Mouse (Mus musculus) left cerebral cortex, postnatal 25 days (tissue): ENCODE results near the gene Cd93. TPM values are rescaled to one million over a fixed set of nuclear protein-coding genes. Genes with fewer than 3 reads are reported as not detected.

Experiments
- DNase-seq, 2 experiments: peaks; one replicate each; pipeline ENCODE4 v3.0.0; 2022; ENCODE audit warnings: low spot score in 2 of 2, mixed read lengths in 1 of 2
- intact Hi-C: fragments of 180-260 bp; cut with DNase I; formaldehyde crosslinking; loops from one replicate; pipeline ENCODE4 v1.15.1; 2025
- total RNA-seq, 2 experiments: library from RNA; stranded (reverse); gene quantifications; 2 replicates each; pipeline ENCODE4 v1.2.3; 2021

The Cd93 gene
- total RNA-seq, 2 experiments from 2014 or later = 6.1 to 7.6 TPM

- intact Hi-C loops = no loop called here
- DNase-seq = no peak
Observed at GRCm38 (mm10) chr2:148444472-148444871, 1.1 kb upstream of the Cd93 start.

- no peak for DNase-seq
- intact Hi-C loops = no loop called here
Observed at GRCm38 (mm10) chr2:148442710-148443109, 653 bp downstream of the Cd93 start.

- intact Hi-C loops = no loop called here
Observed at GRCm38 (mm10) chr2:148442172-148442571, 1.2 kb downstream of the Cd93 start.

GRCm38 (mm10) chr2:148441421-148441820, 1.9 kb downstream of the Cd93 start:
- intact Hi-C loops = no loop called here

More at GRCm38 (mm10) chr2:148442172-148442571, 1.2 kb downstream of the Cd93 start:
- no peak for DNase-seq

GRCm38 (mm10) chr2:148439691-148440276, 3.6 kb downstream of the Cd93 start:
- no peak for DNase-seq
- intact Hi-C loops = no loop called here

More at GRCm38 (mm10) chr2:148441421-148441820, 1.9 kb downstream of the Cd93 start:
- no peak for DNase-seq

GRCm38 (mm10) chr2:148436285-148436684, 7.1 kb downstream of the Cd93 start:
- intact Hi-C loops = no loop called here
- no peak for DNase-seq

- intact Hi-C loops = no loop called here
- DNase-seq = no peak
Observed at GRCm38 (mm10) chr2:148432346-148432745, 11.0 kb downstream of the Cd93 start.

GRCm38 (mm10) chr2:148430941-148431340, 12.4 kb downstream of the Cd93 start:
- intact Hi-C loops = no loop called here

GRCm38 (mm10) chr2:148429001-148429505, 14.3 kb downstream of the Cd93 start:
- intact Hi-C loops = no loop called here

More at GRCm38 (mm10) chr2:148430941-148431340, 12.4 kb downstream of the Cd93 start:
- no peak for DNase-seq

GRCm38 (mm10) chr2:148428523-148428922, 14.8 kb downstream of the Cd93 start:
- intact Hi-C loops = no loop called here
- no peak for DNase-seq

More at GRCm38 (mm10) chr2:148429001-148429505, 14.3 kb downstream of the Cd93 start:
- DNase-seq = no peak

- intact Hi-C loops = no loop called here
- DNase-seq = no peak
Observed at GRCm38 (mm10) chr2:148427553-148427952, 15.8 kb downstream of the Cd93 start.

GRCm38 (mm10) chr2:148425709-148426382, 17.5 kb downstream of the Cd93 start:
- intact Hi-C loops = no loop called here
- DNase-seq = no peak

- intact Hi-C loops = no loop called here
- no peak for DNase-seq
Observed at GRCm38 (mm10) chr2:148421706-148422105, 21.7 kb downstream of the Cd93 start.

GRCm38 (mm10) chr2:148421112-148421511, 22.3 kb downstream of the Cd93 start:
- intact Hi-C loops = no loop called here
- no peak for DNase-seq

- no peak for DNase-seq
- intact Hi-C loops = no loop called here
Observed at GRCm38 (mm10) chr2:148419776-148420175, 23.6 kb downstream of the Cd93 start.

- no peak for DNase-seq
- intact Hi-C loops = no loop called here
Observed at GRCm38 (mm10) chr2:148419151-148419550, 24.2 kb downstream of the Cd93 start.

- intact Hi-C loops = loop anchor here (5.0 kb wide), 4 partner anchors 127 to 288 kb away; no protein-coding TSS in a partner anchor
- no peak for DNase-seq
Observed at GRCm38 (mm10) chr2:148409821-148410220, 33.5 kb downstream of the Cd93 start.

GRCm38 (mm10) chr2:148409141-148409540, 34.2 kb downstream of the Cd93 start:
- peak; percentile 76 to 84 for DNase-seq
- intact Hi-C loops = loop anchor here (5.0 kb wide), 4 partner anchors 128 to 287 kb away; no protein-coding TSS in a partner anchor

- intact Hi-C loops = loop anchor here (5.0 kb wide), 4 partner anchors 129 to 286 kb away; no protein-coding TSS in a partner anchor
- no peak for DNase-seq
Observed at GRCm38 (mm10) chr2:148408761-148409120, 34.6 kb downstream of the Cd93 start.

GRCm38 (mm10) chr2:148407870-148408760, 35.2 kb downstream of the Cd93 start, which contains the start of gene Thbd:
Gene Thbd (minus strand): TSS chr2:148408188.
- intact Hi-C loops = loop anchor here (5.0 kb wide), 4 partner anchors 129 to 286 kb away; no protein-coding TSS in a partner anchor

More at GRCm38 (mm10) chr2:148407870-148408760, 35.2 kb downstream of the Cd93 start, which contains the start of gene Thbd:
- no peak for DNase-seq
